Mouse (Mus musculus) mature B cell (primary cell): ENCODE data around the gene Phc1.

Source experiments
- in situ Hi-C: fragments of 300-500 bp; cut with MboI; formaldehyde crosslinking; loops from 2 replicates; pipeline ENCODE4 v1.14.3; 2019

The Phc1 gene

GRCm38 (mm10) chr6:122296918-122297278, 43.5 kb downstream of the Phc1 start:
- in situ Hi-C loops = no loop called here

- in situ Hi-C loops = no loop called here
Measured at GRCm38 (mm10) chr6:122295242-122295641, 45.1 kb downstream of the Phc1 start.

DNA sequence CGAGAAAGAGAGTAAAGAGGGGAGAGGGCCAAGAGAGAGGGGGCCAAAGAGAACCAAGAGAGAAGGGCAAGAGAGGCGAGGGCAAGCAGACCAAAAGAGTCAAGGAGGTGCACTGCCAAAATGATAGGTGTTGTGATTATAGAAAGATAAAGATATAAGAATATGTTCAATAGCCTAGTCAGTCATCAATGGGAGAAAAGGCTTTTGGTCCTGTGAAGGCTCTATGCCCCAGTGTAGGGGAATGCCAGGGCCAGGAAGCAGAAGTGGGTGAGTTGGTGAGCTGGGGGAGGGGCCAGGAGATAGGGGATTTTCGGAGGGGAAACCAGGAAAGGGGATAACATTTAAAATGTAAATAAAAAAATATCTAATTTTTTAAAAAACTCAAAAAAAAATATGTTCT, 46.1 kb downstream of the Phc1 start:
- in situ Hi-C loops = no loop called here

DNA sequence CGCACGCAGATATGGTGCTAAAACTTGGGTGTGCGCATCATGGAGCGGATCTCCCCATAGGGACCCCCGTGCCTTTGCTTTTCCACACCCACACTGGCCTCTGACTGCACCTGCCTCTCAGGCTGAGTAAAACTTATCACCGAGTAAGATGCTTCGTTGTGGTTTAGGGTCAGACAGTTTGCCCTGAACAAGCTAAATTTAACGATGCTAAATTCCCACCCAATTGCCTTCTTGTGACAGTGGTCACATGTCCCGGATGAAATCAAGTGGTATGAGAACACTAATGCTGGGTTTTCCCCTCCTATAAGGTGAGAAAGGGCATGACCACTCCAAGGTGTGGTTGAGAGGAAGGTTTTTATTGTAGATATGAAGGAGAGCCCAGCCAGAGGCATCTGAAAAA, 46.6 kb downstream of the Phc1 start:
- in situ Hi-C loops = no loop called here

DNA sequence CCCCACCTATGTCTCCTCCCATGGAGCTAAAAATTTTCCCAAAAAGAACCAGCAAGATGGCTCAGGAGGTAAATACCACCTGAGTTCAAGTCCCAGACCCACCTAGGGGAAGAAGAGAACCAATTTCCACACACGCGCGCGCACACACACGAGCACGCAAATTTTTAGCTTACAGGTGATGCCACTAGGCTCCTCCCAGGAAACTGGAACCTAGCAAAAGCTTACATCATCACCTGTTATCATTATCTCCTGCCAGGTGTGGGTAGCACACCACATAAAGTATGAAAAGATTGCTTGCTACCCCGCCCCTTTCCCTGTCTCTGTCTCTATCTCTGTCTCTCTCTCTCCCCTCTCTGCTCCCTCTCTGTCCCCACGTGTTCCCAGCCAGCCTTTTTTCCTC, 47.2 kb downstream of the Phc1 start:
- in situ Hi-C loops = no loop called here

DNA sequence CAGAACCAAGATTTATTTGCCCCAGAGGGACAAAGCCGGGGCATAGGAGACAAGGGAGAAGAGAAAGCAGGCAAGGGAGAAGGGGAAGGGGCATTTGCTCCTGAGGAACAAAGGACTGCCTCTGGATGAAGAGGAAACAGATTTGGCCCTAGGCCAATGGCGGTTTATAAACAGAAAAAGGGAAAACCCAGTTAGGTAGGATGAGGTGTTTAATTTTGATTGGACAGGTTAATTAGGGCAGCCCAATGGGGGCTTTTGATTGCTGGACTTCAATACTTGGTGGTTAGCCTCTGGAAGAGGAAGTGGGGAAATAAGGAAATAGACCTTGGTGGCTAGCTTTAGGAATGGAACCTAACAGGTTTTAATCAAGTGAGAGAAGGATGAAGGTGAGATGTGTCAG, 48.2 kb downstream of the Phc1 start:
- in situ Hi-C loops = no loop called here

DNA sequence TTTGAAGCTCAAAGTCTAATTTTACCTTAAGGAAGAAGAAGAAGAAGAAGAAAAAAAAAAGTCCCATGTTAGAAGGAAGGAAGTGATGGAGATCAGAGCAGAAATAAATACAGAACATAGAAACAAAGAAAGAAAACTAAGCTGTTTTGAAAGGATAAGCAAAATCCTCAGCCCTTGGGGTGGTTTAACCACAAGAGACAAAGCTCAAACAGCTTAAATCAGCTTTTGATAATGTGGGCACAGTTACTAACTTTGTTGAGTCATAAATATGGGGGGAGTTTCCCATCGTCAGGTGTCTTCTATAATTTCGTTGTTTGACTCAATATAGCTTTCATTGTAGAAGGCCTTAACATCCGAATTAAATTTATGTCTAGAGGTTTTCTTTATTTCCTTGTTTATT, 48.6 kb downstream of the Phc1 start:
- in situ Hi-C loops = no loop called here

GRCm38 (mm10) chr6:122291264-122291663, 49.1 kb downstream of the Phc1 start:
- in situ Hi-C loops = no loop called here

DNA sequence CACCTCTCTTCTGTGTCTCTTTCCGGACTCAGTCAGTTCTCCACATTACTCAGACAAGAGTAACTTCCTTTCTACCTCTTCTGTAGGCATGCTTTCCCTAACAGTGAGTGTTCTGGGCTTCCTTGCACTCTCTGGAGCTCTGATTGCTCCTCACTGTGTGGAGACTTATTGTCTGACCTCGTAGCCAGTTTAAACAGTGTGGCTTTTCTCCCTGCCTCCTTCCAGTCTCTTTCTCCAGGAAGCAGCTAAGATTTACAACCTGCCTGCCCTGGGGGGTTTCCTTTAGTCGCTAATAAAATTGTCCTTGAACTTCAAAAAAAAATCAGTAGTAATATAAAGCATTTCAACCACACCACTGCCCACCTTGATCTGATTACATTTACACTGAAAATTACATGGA, 50.1 kb downstream of the Phc1 start:
- in situ Hi-C loops = no loop called here

GRCm38 (mm10) chr6:122289313-122289712, 51.0 kb downstream of the Phc1 start:
- in situ Hi-C loops = no loop called here

DNA sequence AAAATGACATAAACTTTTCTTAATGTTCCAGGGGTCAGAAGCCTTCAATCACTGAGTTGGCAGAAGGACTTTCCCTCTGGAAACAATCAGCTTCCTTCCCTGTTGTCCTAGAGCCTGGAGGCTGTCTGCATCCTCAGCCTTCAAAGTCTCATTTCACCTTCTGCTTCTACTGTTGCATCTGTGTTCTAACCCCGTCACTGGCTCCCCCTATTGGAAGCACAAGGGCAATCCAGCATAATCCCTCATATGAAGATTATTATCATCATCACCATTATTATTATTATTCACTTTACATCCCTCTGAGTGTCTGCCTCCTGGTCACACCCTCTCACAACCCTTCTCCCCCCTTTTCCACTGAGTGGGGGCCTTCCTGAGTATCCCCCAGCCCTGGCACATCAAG, 52.1 kb downstream of the Phc1 start:
- in situ Hi-C loops = no loop called here

DNA sequence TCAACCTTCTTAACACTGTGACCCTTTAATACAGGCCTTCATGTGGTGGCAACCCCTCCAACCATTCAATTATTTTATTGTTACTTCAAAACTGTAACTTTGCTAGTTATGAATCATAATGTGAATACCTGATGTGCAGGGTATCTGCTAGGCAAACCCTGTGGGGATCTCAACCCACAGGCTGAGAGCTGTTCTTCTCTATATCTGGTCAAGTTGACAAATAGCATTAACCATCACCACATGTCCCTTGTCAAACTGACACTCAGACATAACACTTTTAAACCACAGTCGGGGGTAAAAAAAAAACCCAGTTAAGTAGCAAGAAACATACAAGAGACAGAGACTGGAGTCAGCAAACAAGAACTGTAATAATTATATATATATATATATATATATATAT, 55.5 kb downstream of the Phc1 start:
- in situ Hi-C loops = no loop called here

GRCm38 (mm10) chr6:122284304-122284703, 56.1 kb downstream of the Phc1 start:
- in situ Hi-C loops = no loop called here

GRCm38 (mm10) chr6:122283429-122283828, 56.9 kb downstream of the Phc1 start:
- in situ Hi-C loops = no loop called here

DNA sequence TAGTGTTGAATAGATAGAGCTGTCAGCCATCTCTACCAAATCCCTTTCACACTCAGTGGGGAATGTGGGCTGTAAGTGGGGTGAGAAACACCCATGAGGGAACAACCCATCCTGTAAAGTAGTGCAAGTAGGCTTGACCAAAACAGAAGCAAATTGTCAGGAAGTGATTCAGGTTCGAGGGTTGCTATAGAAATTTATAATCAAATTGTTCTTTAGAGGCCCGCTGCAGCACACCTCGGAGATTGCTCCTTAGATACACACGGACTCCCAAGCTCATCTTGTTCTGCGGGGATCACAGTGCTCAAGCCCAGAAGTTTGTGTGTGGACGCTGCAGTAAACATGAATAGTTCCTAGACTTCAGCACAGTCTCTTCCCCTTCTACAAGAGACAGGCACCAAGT, 57.6 kb downstream of the Phc1 start, which contains the start of gene Klrg1:
Klrg1 (minus strand) TSS at position 101 of the 400 bp plus-strand sequence.
- in situ Hi-C loops = no loop called here

- in situ Hi-C loops = no loop called here
Measured at GRCm38 (mm10) chr6:122276565-122276964, 63.8 kb downstream of the Phc1 start.

- in situ Hi-C loops = no loop called here
Measured at GRCm38 (mm10) chr6:122274546-122274945, 65.8 kb downstream of the Phc1 start.

GRCm38 (mm10) chr6:122270152-122270551, 70.2 kb downstream of the Phc1 start:
- in situ Hi-C loops = no loop called here

GRCm38 (mm10) chr6:122269170-122269569, 71.2 kb downstream of the Phc1 start:
- in situ Hi-C loops = no loop called here

- in situ Hi-C loops = no loop called here
Measured at GRCm38 (mm10) chr6:122268561-122268960, 71.8 kb downstream of the Phc1 start.
